Mouse (Mus musculus): Measurements from ENCODE around the gene Tnfrsf9. TPM values are rescaled to one million over a fixed set of nuclear protein-coding genes. Genes with fewer than 3 reads are reported as not detected.

Tnfrsf9 gene
- total and polyA plus RNA-seq, 2 experiments from 2014 or later, result 0.19 to 0.36 TPM

DNA sequence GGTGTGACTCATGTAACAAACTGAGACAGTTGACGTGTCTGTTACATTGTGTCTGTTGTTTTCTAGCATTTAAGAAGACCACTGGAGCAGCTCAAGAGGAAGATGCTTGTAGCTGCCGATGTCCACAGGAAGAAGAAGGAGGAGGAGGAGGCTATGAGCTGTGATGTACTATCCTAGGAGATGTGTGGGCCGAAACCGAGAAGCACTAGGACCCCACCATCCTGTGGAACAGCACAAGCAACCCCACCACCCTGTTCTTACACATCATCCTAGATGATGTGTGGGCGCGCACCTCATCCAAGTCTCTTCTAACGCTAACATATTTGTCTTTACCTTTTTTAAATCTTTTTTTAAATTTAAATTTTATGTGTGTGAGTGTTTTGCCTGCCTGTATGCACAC, 30.3 kb downstream of the Tnfrsf9 start:
- DNase-seq (no peak), ATAC-seq (no peak)
- no peak for TF ChIP-seq CTCF (IDR thresholded peaks at IDR 0.05; ENCODE audit: low read depth)
- no peaks in the 10 kb centered on the region for H3K36me3 ChIP-seq (ENCODE audit: insufficient read depth)
- no peaks in the 10 kb centered on the region for H3K9me3 ChIP-seq (ENCODE audit: low read length)
- no peak overlapping the region for H3K9ac ChIP-seq
- 94% methylated on average over 7 of the region's 7 CpGs for WGBS
- no peak overlapping the region for H3K4me3 ChIP-seq (ENCODE audit: low read depth, low read length)
- no peak overlapping the region for H3K27ac ChIP-seq (ENCODE audit: low read depth, low read length)
- H3K4me1 ChIP-seq (ENCODE audit: insufficient read depth), result no peaks in the 10 kb centered on the region
- H3K27me3 ChIP-seq (ENCODE audit: insufficient read depth, low read length), result no peaks in the 10 kb centered on the region
- no peak overlapping the region for H3K4me2 ChIP-seq (ENCODE audit: low read depth)

GRCm38 (mm10) chr4:150950972-150951371, 36.6 kb downstream of the Tnfrsf9 start:
- no peak for ATAC-seq
- WGBS, result 87% methylated on average over 10 of the region's 10 CpGs

DNA sequence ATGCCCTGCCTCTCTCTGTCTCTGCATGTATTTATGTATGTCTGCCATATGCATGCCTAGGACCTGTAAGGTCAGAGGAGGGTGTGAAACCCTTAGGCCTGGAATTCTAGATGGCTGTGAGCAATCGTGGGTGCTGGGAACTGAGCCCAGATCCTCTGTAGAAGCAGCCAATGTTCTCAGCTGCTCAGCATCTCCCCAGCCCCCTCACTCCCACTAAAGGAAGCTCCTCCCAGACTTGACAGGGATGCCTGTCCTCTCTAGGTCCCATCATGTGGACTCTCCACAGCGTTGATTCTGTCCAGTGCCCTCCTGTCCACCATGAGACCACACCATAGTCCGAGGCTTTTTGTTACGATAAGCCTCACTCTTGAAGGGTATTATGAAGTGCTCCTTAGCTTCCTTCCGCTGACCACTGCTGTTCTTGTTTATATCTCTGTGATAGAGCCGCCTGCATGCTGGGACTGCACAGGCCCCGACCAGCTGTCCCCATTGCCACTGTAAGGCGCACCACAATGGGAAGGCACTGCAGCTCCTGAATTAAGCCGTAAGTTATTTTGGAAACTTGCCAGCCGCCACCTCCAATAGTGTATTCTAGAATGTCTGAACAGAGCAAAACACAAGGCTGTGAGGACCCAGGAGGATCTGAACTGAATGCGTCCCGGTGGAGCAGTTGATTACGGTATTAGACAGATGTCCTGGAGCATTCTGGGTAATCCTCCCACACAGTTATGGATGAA, 42.2 kb downstream of the Tnfrsf9 start:
- DNase-seq (peak; percentile 45), ATAC-seq (peak; percentile 58)
- WGBS, result 33% methylated on average over 13 of the region's 13 CpGs
- Histone ChIP-seq H3K9ac (no peak overlapping the region), H3K36me3 (ENCODE audit: insufficient read depth) (no peaks in the 10 kb centered on the region), H3K4me2 (ENCODE audit: low read depth) (no peak overlapping the region), H3K27ac (ENCODE audit: low read depth, low read length) (no peak overlapping the region), H3K4me3 (ENCODE audit: low read depth, low read length) (no peak overlapping the region), H3K27me3 (ENCODE audit: insufficient read depth, low read length) (no peaks in the 10 kb centered on the region), H3K9me3 (ENCODE audit: low read length) (no peaks in the 10 kb centered on the region), H3K4me1 (ENCODE audit: insufficient read depth) (no peaks in the 10 kb centered on the region)
- no peak for TF ChIP-seq CTCF (IDR thresholded peaks at IDR 0.05; ENCODE audit: low read depth)

More at GRCm38 (mm10) chr4:150950972-150951371, 36.6 kb downstream of the Tnfrsf9 start:
- H3K27me3 ChIP-seq (ENCODE audit: insufficient read depth, low read length), result no peaks in the 10 kb centered on the region
- no peaks in the 10 kb centered on the region for H3K9me3 ChIP-seq (ENCODE audit: low read length)
- no peak overlapping the region for H3K27ac ChIP-seq (ENCODE audit: low read depth, low read length)
- no peak for TF ChIP-seq CTCF (IDR thresholded peaks at IDR 0.05; ENCODE audit: low read depth)
- H3K4me2 ChIP-seq (ENCODE audit: low read depth), result no peak overlapping the region
- H3K36me3 ChIP-seq (ENCODE audit: insufficient read depth), result no peaks in the 10 kb centered on the region
- DNase-seq, result no peak
- no peak overlapping the region for H3K9ac ChIP-seq
- no peak overlapping the region for H3K4me3 ChIP-seq (ENCODE audit: low read depth, low read length)
- no peaks in the 10 kb centered on the region for H3K4me1 ChIP-seq (ENCODE audit: insufficient read depth)

DNA sequence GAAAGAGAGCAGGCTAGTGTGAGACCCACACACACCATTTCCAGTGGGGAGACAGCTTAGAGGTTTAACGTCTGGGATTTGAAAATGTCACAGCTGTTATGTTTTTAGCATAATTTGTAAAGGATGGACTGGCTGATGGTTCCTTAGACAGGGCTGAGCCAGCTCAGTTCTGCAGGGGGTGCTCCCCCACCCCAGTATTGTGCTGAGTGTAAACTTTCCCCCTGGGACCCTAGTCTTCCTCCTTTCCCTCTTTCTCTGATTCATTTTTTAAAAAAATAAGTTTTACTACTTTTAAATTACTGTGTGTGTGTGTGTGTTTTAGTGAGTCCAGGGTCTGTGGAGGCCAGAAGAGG, 42.7 kb downstream of the Tnfrsf9 start:
- Histone ChIP-seq H3K9ac (no peak overlapping the region), H3K36me3 (ENCODE audit: insufficient read depth) (no peaks in the 10 kb centered on the region), H3K4me3 (ENCODE audit: low read depth, low read length) (no peak overlapping the region), H3K9me3 (ENCODE audit: low read length) (no peaks in the 10 kb centered on the region), H3K27me3 (ENCODE audit: insufficient read depth, low read length) (no peaks in the 10 kb centered on the region), H3K4me2 (ENCODE audit: low read depth) (no peak overlapping the region), H3K27ac (ENCODE audit: low read depth, low read length) (no peak overlapping the region), H3K4me1 (ENCODE audit: insufficient read depth) (no peaks in the 10 kb centered on the region)
- TF ChIP-seq CTCF (IDR thresholded peaks at IDR 0.05; ENCODE audit: low read depth), result no peak
- DNase-seq (no peak), ATAC-seq (no peak)
- WGBS, result 21% methylated on average over 1 of the region's 1 CpGs

- H3K27me3 ChIP-seq (ENCODE audit: insufficient read depth, low read length), result no peaks in the 10 kb centered on the region
- ATAC-seq (no peak), DNase-seq (no peak)
- no peak for TF ChIP-seq CTCF (IDR thresholded peaks at IDR 0.05; ENCODE audit: low read depth)
- no peak overlapping the region for H3K27ac ChIP-seq (ENCODE audit: low read depth, low read length)
- no peaks in the 10 kb centered on the region for H3K36me3 ChIP-seq (ENCODE audit: insufficient read depth)
- 81% methylated on average over 7 of the region's 7 CpGs for WGBS
- H3K9me3 ChIP-seq (ENCODE audit: low read length), result no peaks in the 10 kb centered on the region
- no peaks in the 10 kb centered on the region for H3K4me1 ChIP-seq (ENCODE audit: insufficient read depth)
- no peak overlapping the region for H3K4me3 ChIP-seq (ENCODE audit: low read depth, low read length)
- H3K4me2 ChIP-seq (ENCODE audit: low read depth), result no peak overlapping the region
- H3K9ac ChIP-seq, result no peak overlapping the region
These were observed 44.2 kb downstream of the Tnfrsf9 start for GRCm38 (mm10) chr4:150958536-150958935.

DNA sequence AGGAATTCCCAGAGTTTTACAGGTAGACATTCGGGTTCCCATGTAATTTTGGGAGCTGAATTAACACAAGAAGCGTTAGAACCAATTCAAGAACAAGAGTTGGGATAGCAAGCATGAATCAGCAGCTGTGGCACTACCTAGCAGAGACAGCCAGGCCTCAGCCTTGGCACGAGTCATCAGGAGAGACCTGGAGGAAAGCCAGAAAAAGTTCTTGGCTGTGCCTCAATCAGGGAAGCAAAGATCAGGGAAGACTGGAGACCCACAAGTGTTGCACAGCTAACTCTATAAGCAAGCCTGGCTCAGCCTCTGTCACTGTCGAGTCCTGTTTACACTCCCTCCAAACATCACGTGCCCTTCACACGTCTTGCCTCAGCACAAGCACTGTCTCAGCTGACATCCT, 47.9 kb downstream of the Tnfrsf9 start:
- no peaks in the 10 kb centered on the region for H3K27me3 ChIP-seq (ENCODE audit: insufficient read depth, low read length)
- no peaks in the 10 kb centered on the region for H3K36me3 ChIP-seq (ENCODE audit: insufficient read depth)
- H3K9ac ChIP-seq, result no peak overlapping the region
- no peaks in the 10 kb centered on the region for H3K4me1 ChIP-seq (ENCODE audit: insufficient read depth)
- no peaks in the 10 kb centered on the region for H3K9me3 ChIP-seq (ENCODE audit: low read length)
- DNase-seq (no peak), ATAC-seq (no peak)
- H3K4me3 ChIP-seq (ENCODE audit: low read depth, low read length), result no peak overlapping the region
- no peak for TF ChIP-seq CTCF (IDR thresholded peaks at IDR 0.05; ENCODE audit: low read depth)
- no peak overlapping the region for H3K27ac ChIP-seq (ENCODE audit: low read depth, low read length)
- WGBS, result 37% methylated on average over 6 of the region's 6 CpGs
- no peak overlapping the region for H3K4me2 ChIP-seq (ENCODE audit: low read depth)

DNA sequence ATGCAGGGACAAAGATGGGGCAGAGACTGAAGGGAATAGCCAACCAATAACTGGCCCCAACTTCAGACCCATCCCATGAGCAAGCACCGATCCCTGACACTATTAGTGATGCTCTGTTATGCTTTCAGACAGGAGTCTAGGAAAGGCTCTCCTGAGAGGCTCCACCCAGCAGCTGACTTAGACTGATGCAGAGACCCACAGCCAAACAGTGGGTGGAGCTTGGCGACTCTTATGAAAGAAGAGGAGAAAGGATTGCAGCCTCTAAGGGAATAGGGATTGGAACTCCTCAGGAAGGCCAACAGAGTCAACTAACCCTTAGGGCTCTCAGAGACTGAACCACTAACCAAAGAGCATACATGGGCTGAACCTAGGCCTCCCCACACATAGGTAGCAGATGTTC, 49.3 kb downstream of the Tnfrsf9 start:
- 67% methylated on average over 2 of the region's 2 CpGs for WGBS
- no peak for ATAC-seq
- TF ChIP-seq CTCF (IDR thresholded peaks at IDR 0.05; ENCODE audit: low read depth), result no peak
- no peak overlapping the region for H3K27ac ChIP-seq (ENCODE audit: low read depth, low read length)
- H3K9ac ChIP-seq, result no peak overlapping the region
- no peaks in the 10 kb centered on the region for H3K27me3 ChIP-seq (ENCODE audit: insufficient read depth, low read length)
- H3K4me3 ChIP-seq (ENCODE audit: low read depth, low read length), result no peak overlapping the region
- DNase-seq, result no peak
- no peak overlapping the region for H3K4me2 ChIP-seq (ENCODE audit: low read depth)
- H3K36me3 ChIP-seq (ENCODE audit: insufficient read depth), result no peaks in the 10 kb centered on the region
- H3K4me1 ChIP-seq (ENCODE audit: insufficient read depth), result no peaks in the 10 kb centered on the region
- H3K9me3 ChIP-seq (ENCODE audit: low read length), result no peaks in the 10 kb centered on the region

Data from forebrain, postnatal 0 days (tissue).